Mouse (Mus musculus) hindbrain, embryonic 11.5 days (tissue): Measurements from ENCODE around the gene Lama1. TPM values are rescaled to one million over a fixed set of nuclear protein-coding genes. Genes with fewer than 3 reads are reported as not detected.

Experiments used
- ATAC-seq: fragments of 200-750 bp; cut with Nextera tagmentation; 2 replicates; pipeline ENCODE4 v1.8.0; 2017; ENCODE audit warnings: mild to moderate bottlenecking, moderate TSS enrichment, moderate library complexity; ENCODE audit not compliant: low FRiP score
- DNase-seq: peaks from one replicate; pipeline ENCODE4 v3.0.0-alpha.2; 2015; ENCODE audit warnings: low spot score
- H3K27ac ChIP-seq: fragments of 300-500 bp; sonication (generic); 2 replicates; pipeline ENCODE4 v1.5.1; 2014; ENCODE audit warnings: mild to moderate bottlenecking, low read depth, low read length
- H3K27me3 ChIP-seq: fragments of 300-500 bp; sonication (generic); 2 replicates; pipeline ENCODE4 v1.6.1; 2014; ENCODE audit warnings: mild to moderate bottlenecking, low read length, moderate library complexity, mixed read lengths; ENCODE audit not compliant: control insufficient read depth, insufficient read depth
- H3K36me3 ChIP-seq: fragments of 300-500 bp; sonication (generic); 2 replicates; pipeline ENCODE4 v1.6.1; 2014; ENCODE audit warnings: mild to moderate bottlenecking, low read length, moderate library complexity, mixed read lengths; ENCODE audit not compliant: control insufficient read depth, insufficient read depth
- H3K4me1 ChIP-seq: fragments of 300-500 bp; sonication (generic); replicated peaks from 2 replicates; pipeline ENCODE4 v1.6.1; 2014; ENCODE audit warnings: low read length, mixed read lengths; ENCODE audit not compliant: control insufficient read depth, insufficient read depth
- H3K4me2 ChIP-seq: fragments of 300-500 bp; sonication (generic); replicated peaks from 2 replicates; pipeline ENCODE4 v1.6.1; 2014; ENCODE audit warnings: mild to moderate bottlenecking, low read depth, low read length
- H3K4me3 ChIP-seq: fragments of 300-500 bp; sonication (generic); 2 replicates; pipeline ENCODE4 v1.5.1; 2014; ENCODE audit warnings: low read depth, low read length
- H3K9ac ChIP-seq: fragments of 300-500 bp; sonication (generic); 2 replicates; pipeline ENCODE4 v1.6.1; 2014; ENCODE audit warnings: low read depth, low read length
- H3K9me3 ChIP-seq: fragments of 300-500 bp; sonication (generic); 2 replicates; pipeline ENCODE4 v1.6.1; 2016; ENCODE audit warnings: low read length; ENCODE audit not compliant: control insufficient read depth
- WGBS: fragments of 180-500 bp; shearing (Covaris S2); extraction: QIAGEN DNeasy Blood & Tissue Kit; methylation state at CpG from one replicate; pipeline ENCODE4 v1.1.7; 2014; 5-methylcytosine and 5-hydroxymethylcytosine counted together
- polyA plus RNA-seq: library from polyadenylated mRNA; unstranded; fragments of >200 nt; fragmentation: Nextera tagmentation; extraction: Ambion mirVana; gene quantifications from 2 replicates; pipeline ENCODE4 v1.2.1, GENCODE M21; 2014

Gene Lama1
- polyA plus RNA-seq, 1 experiment from 2014 or later = 22.1 TPM

DNA sequence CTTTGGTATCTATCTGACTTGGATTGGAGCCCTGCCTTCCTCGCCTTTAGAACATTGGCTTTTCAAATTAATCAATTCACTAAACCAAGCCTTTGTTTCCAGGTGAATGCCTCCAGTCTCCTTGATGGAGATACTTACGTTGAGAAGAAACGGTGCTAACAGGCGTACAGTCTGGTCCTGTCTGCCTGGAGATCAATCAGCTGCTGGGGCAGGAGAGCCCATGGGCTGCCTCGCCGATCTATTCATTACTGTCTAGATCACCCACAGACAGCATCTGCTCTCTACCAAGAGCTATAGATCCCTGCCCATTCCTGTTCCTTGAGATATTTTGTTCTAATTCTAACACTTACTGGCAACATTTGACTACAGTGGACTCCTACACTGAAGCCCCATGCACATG lies 9.6 kb upstream of the Lama1 start:
- ATAC-seq (peak; percentile 80), DNase-seq (no peak)
- 35% methylated on average over 6 of the region's 6 CpGs for WGBS
- Histone ChIP-seq H3K9me3 (no peaks in the 10 kb centered on the region), H3K9ac (no peak overlapping the region), H3K27ac (no peak overlapping the region), H3K4me3 (no peak overlapping the region), H3K4me2 (no peak overlapping the region), H3K36me3 (no peaks in the 10 kb centered on the region), H3K4me1 (peaks cover 3% of the 10 kb centered on the region; the same call in 1 of the 2 replicates), H3K27me3 (no peaks in the 10 kb centered on the region)

DNA sequence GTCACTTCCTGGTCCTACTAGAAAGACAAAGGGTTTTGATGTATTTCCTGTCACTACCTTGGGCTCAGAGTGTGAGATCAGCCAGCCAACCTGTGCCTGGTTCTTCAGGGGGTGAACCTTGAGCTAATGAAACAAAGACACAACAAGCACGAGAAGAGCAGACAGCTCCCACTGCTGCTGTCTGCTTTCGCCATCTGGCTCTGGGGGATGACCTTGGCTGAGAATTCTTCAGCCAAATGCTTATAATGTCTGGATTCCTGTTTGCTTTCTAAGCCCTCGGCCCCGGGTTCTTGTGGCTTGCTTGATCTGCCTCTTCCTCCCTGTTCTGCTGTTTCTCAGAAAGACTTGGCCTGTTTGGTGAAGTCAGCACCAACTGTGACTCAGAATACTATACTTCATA lies 6.4 kb upstream of the Lama1 start:
- Histone ChIP-seq H3K9ac (no peak overlapping the region), H3K4me3 (no peak overlapping the region), H3K27me3 (no peaks in the 10 kb centered on the region), H3K4me1 (peaks cover 3% of the 10 kb centered on the region; the same call in 1 of the 2 replicates), H3K36me3 (no peaks in the 10 kb centered on the region), H3K9me3 (no peaks in the 10 kb centered on the region), H3K27ac (no peak overlapping the region), H3K4me2 (no peak overlapping the region)
- no peak for ATAC-seq
- DNase-seq = no peak
- 63% methylated on average over 4 of the region's 4 CpGs for WGBS

DNA sequence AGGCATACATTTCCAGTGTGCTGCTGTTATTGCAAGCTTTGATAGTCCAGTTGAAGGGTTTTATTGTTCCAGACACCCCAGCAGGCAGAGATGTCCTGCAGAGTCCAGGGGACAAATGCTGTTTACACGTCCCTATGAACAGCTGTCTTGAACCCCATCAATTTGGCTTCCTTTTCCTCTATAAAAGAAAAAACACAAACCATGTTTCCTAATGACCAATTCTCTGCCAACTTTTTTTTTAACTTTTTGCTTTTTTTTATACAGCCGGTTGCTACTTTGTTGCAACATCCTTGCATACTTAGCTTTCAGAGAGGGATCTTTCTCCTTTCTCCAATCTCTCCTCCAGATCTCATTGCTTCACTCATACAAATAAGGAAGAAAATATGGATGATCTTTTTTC lies 4.4 kb upstream of the Lama1 start:
- Histone ChIP-seq H3K27ac (no peak overlapping the region), H3K9ac (no peak overlapping the region), H3K4me2 (no peak overlapping the region), H3K36me3 (no peaks in the 10 kb centered on the region), H3K4me1 (peaks cover under 1% of the 10 kb centered on the region; the same call in 1 of the 2 replicates), H3K4me3 (no peak overlapping the region), H3K9me3 (no peaks in the 10 kb centered on the region), H3K27me3 (no peaks in the 10 kb centered on the region)
- DNase-seq (no peak), ATAC-seq (no peak)
- 54% methylated on average over 2 of the region's 2 CpGs for WGBS

DNA sequence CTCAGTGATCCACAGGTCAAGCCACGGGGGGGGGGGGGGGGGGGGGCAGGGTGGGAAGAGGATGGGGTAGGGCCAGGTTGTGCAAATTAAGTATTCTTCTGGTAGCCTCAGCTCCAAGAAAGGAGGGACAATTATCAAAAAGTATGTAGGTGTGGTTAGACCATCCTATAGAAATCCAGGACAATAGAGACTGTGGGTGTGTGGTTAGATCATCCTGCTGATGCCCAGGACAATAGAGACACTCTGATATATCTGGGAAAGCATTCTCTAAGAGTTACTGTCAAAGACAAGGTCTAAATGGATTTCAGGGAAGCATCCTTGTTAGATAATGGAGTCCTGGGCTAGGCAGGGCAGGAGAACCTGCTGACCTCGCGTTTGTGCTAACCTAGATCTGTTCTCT lies 3.2 kb upstream of the Lama1 start:
- WGBS = 62% methylated on average over 2 of the region's 3 CpGs
- Histone ChIP-seq H3K27ac (no peak overlapping the region), H3K4me3 (no peak overlapping the region), H3K4me1 (no peaks in the 10 kb centered on the region), H3K27me3 (no peaks in the 10 kb centered on the region), H3K9ac (no peak overlapping the region), H3K9me3 (no peaks in the 10 kb centered on the region), H3K4me2 (no peak overlapping the region), H3K36me3 (no peaks in the 10 kb centered on the region)
- DNase-seq = no peak
- no peak for ATAC-seq

DNA sequence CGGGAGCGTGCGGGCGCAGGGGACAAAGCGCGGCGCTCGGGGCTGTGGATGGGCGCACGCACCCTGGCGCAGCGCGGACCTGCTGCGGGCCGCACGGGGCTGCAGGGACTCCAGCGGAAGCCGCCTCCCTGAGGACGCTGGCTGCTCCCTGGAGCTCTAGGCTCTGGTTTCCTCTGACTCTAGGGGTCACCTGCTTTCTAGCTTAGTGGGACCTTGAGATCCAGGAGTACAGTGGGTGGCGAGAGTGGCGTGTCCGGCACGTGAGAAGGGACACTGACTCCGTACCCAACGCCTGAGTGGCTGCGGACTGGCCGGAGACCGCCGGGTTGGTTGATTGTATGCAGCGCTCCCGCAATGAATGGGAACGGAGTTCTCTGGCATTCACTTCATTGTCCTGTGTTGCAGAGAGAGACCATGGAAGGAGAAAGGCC lies 417 bp downstream of the Lama1 start:
- DNase-seq (peak; percentile 73), ATAC-seq (peak; percentile 59)
- no peaks in the 10 kb centered on the region for H3K9me3 ChIP-seq
- H3K36me3 ChIP-seq = no peaks in the 10 kb centered on the region
- H3K27me3 ChIP-seq = no peaks in the 10 kb centered on the region
- H3K4me2 ChIP-seq = peak overlapping the region; percentile 91
- H3K27ac ChIP-seq = peak overlapping the region; percentile 83
- WGBS = 1% methylated on average over 21 of the region's 32 CpGs
- peaks cover 6% of the 10 kb centered on the region for H3K4me1 ChIP-seq
- H3K4me3 ChIP-seq = peak overlapping the region; percentile 86
- H3K9ac ChIP-seq = peak overlapping the region; percentile 79

DNA sequence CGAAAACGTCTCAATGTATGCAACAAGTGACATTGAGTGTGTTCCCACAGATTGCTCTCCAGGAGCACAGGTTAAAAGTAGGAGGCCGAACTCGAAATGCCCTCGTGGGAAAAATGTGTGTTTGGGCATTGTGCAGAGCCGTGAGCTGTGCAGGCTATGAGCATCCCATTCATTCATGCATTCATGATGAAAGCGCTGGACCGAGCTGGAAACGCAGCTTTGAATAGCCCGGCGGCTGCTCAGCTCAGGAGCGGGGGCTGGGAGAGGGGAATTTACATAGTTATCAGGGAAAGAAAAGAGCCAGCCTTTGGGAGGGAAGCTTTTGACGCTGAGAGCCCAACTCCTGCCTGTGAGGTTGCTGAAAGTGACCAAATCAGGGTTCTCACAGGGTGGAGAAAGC lies 1.2 kb downstream of the Lama1 start:
- ATAC-seq (peak; percentile 76), DNase-seq (peak; percentile 79)
- Histone ChIP-seq H3K27ac (peak overlapping the region; percentile 83), H3K36me3 (no peaks in the 10 kb centered on the region), H3K27me3 (no peaks in the 10 kb centered on the region), H3K9me3 (no peaks in the 10 kb centered on the region), H3K4me2 (peak overlapping the region; percentile 91), H3K4me3 (peak overlapping the region; percentile 86), H3K9ac (peak overlapping the region; percentile 79), H3K4me1 (peaks cover 6% of the 10 kb centered on the region)
- 2% methylated on average over 13 of the region's 13 CpGs for WGBS

DNA sequence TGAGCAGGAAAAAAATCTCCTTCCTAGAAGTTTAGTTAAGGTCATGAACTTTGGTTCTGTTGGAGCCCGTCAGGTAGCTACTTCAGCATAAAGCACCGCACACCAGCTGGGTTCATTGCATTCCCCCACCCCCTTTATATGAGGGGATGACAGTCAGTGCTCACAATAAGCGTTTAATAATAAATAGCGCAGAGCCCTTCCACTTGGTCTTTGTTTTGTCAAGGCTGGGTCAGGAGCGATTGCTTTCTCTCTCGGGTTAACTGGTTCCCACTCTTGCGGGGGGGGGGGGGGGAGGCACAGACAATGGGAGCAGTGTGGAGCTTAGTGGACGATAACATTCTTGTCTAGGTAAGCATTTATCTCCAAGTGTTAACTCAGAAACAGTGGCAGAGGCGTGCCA lies 4.7 kb downstream of the Lama1 start:
- Histone ChIP-seq H3K4me3 (no peak overlapping the region), H3K4me1 (peaks cover 6% of the 10 kb centered on the region), H3K9ac (no peak overlapping the region), H3K9me3 (no peaks in the 10 kb centered on the region), H3K27ac (0 out of 2 replicates have a peak overlapping the region, but pooled peaks have one; percentile 10), H3K36me3 (no peaks in the 10 kb centered on the region), H3K27me3 (no peaks in the 10 kb centered on the region), H3K4me2 (peak overlapping the region; percentile 8; the same call in 1 of the 2 replicates)
- 14% methylated on average over 7 of the region's 9 CpGs for WGBS
- DNase-seq = peak; percentile 37
- ATAC-seq = no peak

DNA sequence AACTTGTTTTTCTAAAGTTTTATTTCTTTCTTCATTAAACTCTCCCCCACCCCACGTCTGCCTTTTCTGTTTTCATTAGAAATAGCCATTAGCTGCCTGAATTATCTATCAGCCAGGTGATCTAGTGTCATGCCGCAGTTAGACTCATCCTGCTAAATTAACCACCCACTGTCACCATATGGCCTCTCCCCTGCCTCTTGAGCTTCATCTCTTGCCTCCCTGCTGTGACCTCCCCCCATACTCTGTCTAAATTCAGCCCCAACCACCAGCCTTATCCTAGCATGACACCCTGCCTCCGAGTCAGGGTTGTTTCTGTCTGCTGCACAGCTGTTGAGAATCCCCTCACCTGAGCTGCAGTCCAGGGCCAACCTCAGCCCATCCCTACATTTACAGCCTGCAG lies 5.9 kb downstream of the Lama1 start:
- Histone ChIP-seq H3K4me3 (no peak overlapping the region), H3K9me3 (no peaks in the 10 kb centered on the region), H3K4me2 (no peak overlapping the region), H3K4me1 (peaks cover 8% of the 10 kb centered on the region), H3K27ac (no peak overlapping the region), H3K36me3 (no peaks in the 10 kb centered on the region), H3K27me3 (no peaks in the 10 kb centered on the region), H3K9ac (no peak overlapping the region)
- DNase-seq = no peak
- no peak for ATAC-seq
- 31% methylated on average over 3 of the region's 3 CpGs for WGBS

DNA sequence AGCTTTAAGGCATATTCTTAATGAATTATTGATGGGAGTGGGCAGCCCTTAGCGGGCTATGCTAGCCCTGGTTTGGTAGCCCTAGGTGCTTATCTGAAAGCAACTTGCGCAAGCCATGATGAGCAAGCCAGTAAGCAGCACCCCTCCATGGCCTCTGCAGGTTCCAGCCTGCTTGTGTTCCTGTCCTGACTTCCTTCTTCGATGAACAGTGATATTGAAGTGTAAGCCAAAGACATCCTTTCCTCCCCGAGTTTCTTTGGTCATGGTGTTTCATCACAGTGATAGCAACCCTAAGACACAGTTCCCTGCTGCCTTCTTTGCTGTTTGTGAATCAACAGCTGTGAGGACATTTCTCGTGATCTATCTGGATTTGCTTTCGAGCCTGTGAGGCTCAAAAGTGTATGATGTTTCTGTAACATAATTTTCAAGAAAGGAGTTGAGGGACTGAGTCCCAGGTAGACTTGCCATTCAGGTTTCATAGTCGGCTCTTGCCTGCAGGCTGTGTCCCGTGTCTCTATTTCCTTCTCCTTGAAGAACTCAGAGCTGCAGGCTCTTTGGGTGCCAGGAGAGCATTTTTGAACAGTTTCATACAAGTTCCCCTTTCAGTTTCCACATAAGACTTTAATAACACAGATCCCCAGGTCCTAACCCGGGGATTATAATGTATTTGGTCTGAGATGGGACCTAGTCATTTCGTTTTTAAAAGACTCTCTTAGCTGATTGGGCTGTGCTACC lies 8.1 kb downstream of the Lama1 start:
- H3K27ac ChIP-seq = no peak overlapping the region
- ATAC-seq (no peak), DNase-seq (no peak)
- H3K27me3 ChIP-seq = no peaks in the 10 kb centered on the region
- H3K9me3 ChIP-seq = no peaks in the 10 kb centered on the region
- WGBS = 85% methylated on average over 10 of the region's 10 CpGs
- H3K9ac ChIP-seq = no peak overlapping the region
- peaks cover 9% of the 10 kb centered on the region; the same call in 1 of the 2 replicates for H3K4me1 ChIP-seq
- H3K36me3 ChIP-seq = no peaks in the 10 kb centered on the region
- H3K4me3 ChIP-seq = no peak overlapping the region
- no peak overlapping the region for H3K4me2 ChIP-seq
